Mouse (Mus musculus) heart, postnatal 0 days (tissue): Measurements from ENCODE around the gene Gm44511. TPM values are rescaled to one million over a fixed set of nuclear protein-coding genes. Genes with fewer than 3 reads are reported as not detected.

ENCODE experiments used
- ATAC-seq: fragments of 200-750 bp; cut with Nextera tagmentation; 2 replicates; pipeline ENCODE4 v1.8.0; 2017; ENCODE audit warnings: low read depth, moderate number of reproducible peaks, moderate library complexity; ENCODE audit not compliant: insufficient read depth
- DNase-seq: peaks from one replicate; pipeline ENCODE4 v3.0.0-alpha.2; 2016; ENCODE audit warnings: low spot score
- H3K27ac ChIP-seq: fragments of 300-500 bp; sonication (generic); 2 replicates; pipeline ENCODE4 v1.5.1; 2014; ENCODE audit warnings: low read depth, mild to moderate bottlenecking
- H3K27me3 ChIP-seq: fragments of 300-500 bp; sonication (generic); 2 replicates; pipeline ENCODE4 v1.6.1; 2014; ENCODE audit warnings: low read length, mixed read lengths; ENCODE audit not compliant: control insufficient read depth, insufficient read depth
- H3K36me3 ChIP-seq: fragments of 300-500 bp; sonication (generic); replicated peaks from 2 replicates; pipeline ENCODE4 v1.6.1; 2014; ENCODE audit warnings: low read length, mixed read lengths; ENCODE audit not compliant: control insufficient read depth, insufficient read depth
- H3K4me1 ChIP-seq: fragments of 300-500 bp; sonication (generic); 2 replicates; pipeline ENCODE4 v1.6.1; 2014; ENCODE audit warnings: antibody characterized with exemption; ENCODE audit not compliant: control insufficient read depth, insufficient read depth
- H3K4me2 ChIP-seq: fragments of 300-500 bp; sonication (generic); 2 replicates; pipeline ENCODE4 v1.6.1; 2014; ENCODE audit warnings: low read depth, mild to moderate bottlenecking, low read length, moderate library complexity
- H3K4me3 ChIP-seq: fragments of 300-500 bp; sonication (generic); 2 replicates; pipeline ENCODE4 v1.5.1; 2014; ENCODE audit warnings: low read depth, low read length
- H3K9ac ChIP-seq: fragments of 300-500 bp; sonication (generic); replicated peaks from 2 replicates; pipeline ENCODE4 v1.6.1; 2014; ENCODE audit warnings: low read depth, low read length, mixed read lengths
- H3K9me3 ChIP-seq: fragments of 300-500 bp; sonication (generic); replicated peaks from 2 replicates; pipeline ENCODE4 v1.6.1; 2016; ENCODE audit warnings: low read length; ENCODE audit not compliant: control insufficient read depth
- CTCF ChIP-seq: IDR thresholded peaks from 2 replicates; pipeline ENCODE4 v1.5.1; 2016; ENCODE audit warnings: antibody characterized with exemption, control low read depth, low read depth
- EP300 ChIP-seq: IDR thresholded peaks from 2 replicates; pipeline ENCODE4 v1.6.1; 2016; ENCODE audit warnings: antibody characterized with exemption, low read depth
- WGBS: fragments of 180-500 bp; shearing (Covaris S2); extraction: QIAGEN DNeasy Blood & Tissue Kit; methylation state at CpG from one replicate; pipeline ENCODE4 v1.1.7; 2014; 5-methylcytosine and 5-hydroxymethylcytosine counted together
- polyA plus RNA-seq: library from polyadenylated mRNA; unstranded; fragments of >200 nt; fragmentation: Nextera tagmentation; extraction: Ambion mirVana; gene quantifications from 2 replicates; pipeline ENCODE4 v1.2.1, GENCODE M21; 2015
- total RNA-seq: library from RNA; depleted of rRNA; stranded (reverse); fragments of >200 nt; gene quantifications from 2 replicates; pipeline ENCODE4 v1.2.3, GENCODE M21; 2014; ENCODE audit warnings: low replicate concordance; rRNA removed

The Gm44511 gene
- total and polyA plus RNA-seq, 2 experiments from 2014 or later: not detected

GRCm38 (mm10) chr6:128733908-128734679, 92.0 kb downstream of the Gm44511 start:
- no peaks in the 10 kb centered on the region for H3K9me3 ChIP-seq
- no peak for ATAC-seq

GRCm38 (mm10) chr6:128732032-128732431, 94.1 kb downstream of the Gm44511 start:
- H3K36me3 ChIP-seq: no peaks in the 10 kb centered on the region
- no peak overlapping the region for H3K27ac ChIP-seq
- no peak for DNase-seq
- no peak overlapping the region for H3K4me3 ChIP-seq
- no peak overlapping the region for H3K4me2 ChIP-seq
- no peak overlapping the region for H3K9ac ChIP-seq
- H3K4me1 ChIP-seq: no peaks in the 10 kb centered on the region
- no peaks in the 10 kb centered on the region for H3K27me3 ChIP-seq
- ATAC-seq: no peak
- WGBS: 65% methylated on average over 3 of the region's 3 CpGs
- TF ChIP-seq EP300 (no peak), CTCF (no peak)
- no peaks in the 10 kb centered on the region for H3K9me3 ChIP-seq

More at GRCm38 (mm10) chr6:128733908-128734679, 92.0 kb downstream of the Gm44511 start:
- Histone ChIP-seq H3K9ac (no peak overlapping the region), H3K4me1 (no peaks in the 10 kb centered on the region), H3K4me3 (no peak overlapping the region), H3K4me2 (no peak overlapping the region), H3K27me3 (no peaks in the 10 kb centered on the region), H3K27ac (no peak overlapping the region), H3K36me3 (no peaks in the 10 kb centered on the region)
- TF ChIP-seq EP300 (no peak), CTCF (no peak)
- WGBS: 44% methylated on average over 5 of the region's 5 CpGs
- DNase-seq: no peak

Other genes starting within 250 kb of the Gm44511 start
- gene A2ml1, start 244.7 kb downstream of the Gm44511 start, total RNA-seq: 1.4 TPM in 1 of 2 replicates, not detected in the other
- gene A2ml1, start 244.7 kb downstream of the Gm44511 start, polyA plus RNA-seq: 0.30 and 0.73 TPM in 2 replicates
- not detected in 2 replicates for gene Klrb1a, start 202.8 kb downstream of the Gm44511 start, total RNA-seq
- 0.19 TPM in 1 of 2 replicates, not detected in the other for gene Klrb1a, start 202.8 kb downstream of the Gm44511 start, polyA plus RNA-seq
- gene Clec2h, start 163.9 kb downstream of the Gm44511 start, total RNA-seq: not detected in 2 replicates
- not detected in 2 replicates for gene Clec2h, start 163.9 kb downstream of the Gm44511 start, polyA plus RNA-seq
- not detected in 2 replicates for gene Klrb1, start 103.3 kb downstream of the Gm44511 start, total RNA-seq
- not detected in 2 replicates for gene Klrb1, start 103.3 kb downstream of the Gm44511 start, polyA plus RNA-seq
- gene Klrb1c, start 37.1 kb downstream of the Gm44511 start, total RNA-seq: not detected in 2 replicates
- gene Klrb1c, start 37.1 kb downstream of the Gm44511 start, polyA plus RNA-seq: not detected in 2 replicates
- not detected in 2 replicates for gene Klrb1b, start within 50 bp of the Gm44511 start, total RNA-seq
- gene Klrb1b, start within 50 bp of the Gm44511 start, polyA plus RNA-seq: not detected in 2 replicates
- not detected in 2 replicates for gene Clec2i, start 61.3 kb upstream of the Gm44511 start, total RNA-seq
- not detected in 2 replicates for gene Clec2i, start 61.3 kb upstream of the Gm44511 start, polyA plus RNA-seq
- 0.08 TPM in 1 of 2 replicates, not detected in the other for gene BC035044, start 64.8 kb upstream of the Gm44511 start, total RNA-seq
- gene BC035044, start 64.8 kb upstream of the Gm44511 start, polyA plus RNA-seq: 0.10 TPM in 1 of 2 replicates, not detected in the other
- gene Clec2g, start 108.1 kb upstream of the Gm44511 start, total RNA-seq: not detected in 2 replicates
- gene Clec2g, start 108.1 kb upstream of the Gm44511 start, polyA plus RNA-seq: not detected in 2 replicates
- not detected in 2 replicates for gene Klrb1f, start 219.6 kb upstream of the Gm44511 start, total RNA-seq
- 0.23 and 0.34 TPM in 2 replicates for gene Klrb1f, start 219.6 kb upstream of the Gm44511 start, polyA plus RNA-seq